Mouse (Mus musculus) MEL (cell line): Measurements from ENCODE around the gene Sptbn4.

Experiments used
- CHD1 ChIP-seq: IDR thresholded peaks from 2 replicates; pipeline ENCODE4 v1.6.1; 2012; ENCODE audit warnings: low read depth, mild to moderate bottlenecking, inconsistent platforms, low read length, improper control_type of control experiment
- CTCF ChIP-seq, 3 experiments: IDR thresholded peaks in 2 of 3; conservative IDR thresholded peaks in 1 of 3; 2 replicates each; pipeline ENCODE4 v1.5.1; 2011 to 2012; ENCODE audit warnings: low read length in 3 of 3, low read depth in 2 of 3, mild to moderate bottlenecking in 2 of 3, improper control_type of control experiment in 1 of 3, inconsistent platforms in 1 of 3, mixed read lengths in 1 of 3, moderate library complexity in 1 of 3; ENCODE audit not compliant: control insufficient read depth in 1 of 3, insufficient read depth in 1 of 3, poor library complexity in 1 of 3, severe bottlenecking in 1 of 3
- ELF1 ChIP-seq: IDR thresholded peaks from 2 replicates; pipeline ENCODE4 v1.6.1; 2014; ENCODE audit warnings: low read depth, mild to moderate bottlenecking, inconsistent platforms, low read length, improper control_type of control experiment, moderate library complexity
- GABPA ChIP-seq: IDR thresholded peaks from 2 replicates; pipeline ENCODE4 v1.6.1; 2012; ENCODE audit warnings: low read depth, mild to moderate bottlenecking, inconsistent platforms, low read length, improper control_type of control experiment, moderate library complexity
- GATA1 ChIP-seq: IDR thresholded peaks from 2 replicates; pipeline ENCODE4 v1.6.1; 2011; ENCODE audit warnings: low read depth, low read length, improper control_type of control experiment
- KAT2A ChIP-seq: conservative IDR thresholded peaks from 2 replicates; pipeline ENCODE4 v1.6.1; 2012; ENCODE audit warnings: low read depth, low read length, improper control_type of control experiment, inconsistent platforms
- MAX ChIP-seq: IDR thresholded peaks from 2 replicates; pipeline ENCODE4 v1.6.1; 2011; ENCODE audit warnings: low read length, improper control_type of control experiment
- POLR2A ChIP-seq, 2 experiments: IDR thresholded peaks; 2 replicates each; pipeline ENCODE4 v1.6.1; 2011 to 2012; ENCODE audit warnings: low read length in 2 of 2, mild to moderate bottlenecking in 2 of 2, control low read depth in 1 of 2, improper control_type of control experiment in 1 of 2, low read depth in 1 of 2, moderate library complexity in 1 of 2; ENCODE audit not compliant: control insufficient read depth in 1 of 2, insufficient read depth in 1 of 2, poor library complexity in 1 of 2
- RAD21 ChIP-seq: IDR thresholded peaks from 2 replicates; pipeline ENCODE4 v1.6.1; 2011; ENCODE audit warnings: mild to moderate bottlenecking, low read depth, low read length, improper control_type of control experiment
- TBP ChIP-seq: IDR thresholded peaks from 2 replicates; pipeline ENCODE4 v1.8.0; 2011; ENCODE audit warnings: low read depth, low read length, improper control_type of control experiment
- UBTF ChIP-seq: IDR thresholded peaks from 2 replicates; pipeline ENCODE4 v1.6.1; 2012; ENCODE audit warnings: low read depth, mild to moderate bottlenecking, inconsistent platforms, low read length, improper control_type of control experiment, moderate library complexity, borderline replicate concordance; ENCODE audit not compliant: insufficient read depth
- ZC3H11A ChIP-seq: IDR thresholded peaks from 2 replicates; pipeline ENCODE4 v1.6.1; 2012; ENCODE audit warnings: low read depth, mild to moderate bottlenecking, inconsistent platforms, low read length, improper control_type of control experiment

DNA sequence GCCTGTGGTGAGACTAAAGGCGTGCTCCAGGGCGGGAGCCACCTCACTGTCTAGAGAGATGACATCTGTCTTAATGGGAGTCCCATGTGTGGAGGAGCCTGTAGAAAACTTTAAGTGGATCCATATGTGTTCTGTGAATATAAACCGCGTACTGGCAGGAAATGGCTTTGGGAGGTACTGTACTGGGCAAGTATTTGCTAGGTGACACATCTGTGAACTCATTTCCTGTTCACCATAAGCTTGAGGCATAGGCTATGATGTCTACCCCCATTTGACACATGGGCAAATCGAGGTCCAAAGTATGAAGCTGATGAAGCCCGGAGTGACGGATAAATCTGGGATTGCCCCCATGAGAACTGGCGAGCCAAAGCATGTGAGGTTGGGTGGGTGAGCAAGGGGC, 39.7 kb downstream of the Sptbn4 start:
- no peak for TF ChIP-seq POLR2A (IDR thresholded peaks at IDR 0.05; ENCODE audit: control insufficient read depth in 1 of 2, insufficient read depth in 1 of 2, low read depth in 1 of 2, low read length in 2 of 2, poor library complexity in 1 of 2)
- TF ChIP-seq ELF1, result no peak
- TF ChIP-seq TBP, result no peak
- no peak for TF ChIP-seq KAT2A
- no peak for TF ChIP-seq GATA1
- TF ChIP-seq CHD1, result no peak
- TF ChIP-seq GABPA, result no peak
- TF ChIP-seq UBTF, result no peak
- no peak for TF ChIP-seq RAD21
- no peak for TF ChIP-seq CTCF (IDR thresholded peaks at IDR 0.05 in 2 of 3, conservative IDR thresholded peaks at IDR 0.05 in 1 of 3; ENCODE audit: control insufficient read depth in 1 of 3, insufficient read depth in 1 of 3, low read depth in 2 of 3, low read length in 3 of 3, poor library complexity in 1 of 3, severe bottlenecking in 1 of 3)
- TF ChIP-seq ZC3H11A, result no peak
- no peak for TF ChIP-seq MAX
